Mouse (Mus musculus) left cerebral cortex, adult 2 months (tissue): Measurements from ENCODE around the gene Klhl6. TPM values are rescaled to one million over a fixed set of nuclear protein-coding genes. Genes with fewer than 3 reads are reported as not detected.

ENCODE experiments used
- DNase-seq, 2 experiments: peaks; one replicate each; pipeline ENCODE4 v3.0.0; 2021 to 2022; ENCODE audit warnings: low spot score in 2 of 2, mixed read lengths in 1 of 2; ENCODE audit errors: extremely low spot score in 1 of 2
- H3K27ac ChIP-seq: fragments of 200-600 bp; 2 replicates; pipeline ENCODE4 v1.8.1; 2022
- H3K4me3 ChIP-seq: fragments of 200-600 bp; 2 replicates; pipeline ENCODE4 v1.8.1; 2022
- CTCF ChIP-seq: fragments of 200-600 bp; IDR thresholded peaks from 2 replicates; pipeline ENCODE4 v1.8.1; 2022; ENCODE audit warnings: antibody characterized with exemption, mild to moderate bottlenecking, moderate library complexity
- intact Hi-C: fragments of 180-260 bp; cut with DNase I; formaldehyde crosslinking; loops from one replicate; pipeline ENCODE4 v1.15.1; 2025
- total RNA-seq, 2 experiments: library from RNA; stranded (reverse); gene quantifications; 2 replicates each; pipeline ENCODE4 v1.2.3; 2021

Klhl6 gene
- total RNA-seq, 2 experiments from 2014 or later: 0.79 to 1.2 TPM

DNA sequence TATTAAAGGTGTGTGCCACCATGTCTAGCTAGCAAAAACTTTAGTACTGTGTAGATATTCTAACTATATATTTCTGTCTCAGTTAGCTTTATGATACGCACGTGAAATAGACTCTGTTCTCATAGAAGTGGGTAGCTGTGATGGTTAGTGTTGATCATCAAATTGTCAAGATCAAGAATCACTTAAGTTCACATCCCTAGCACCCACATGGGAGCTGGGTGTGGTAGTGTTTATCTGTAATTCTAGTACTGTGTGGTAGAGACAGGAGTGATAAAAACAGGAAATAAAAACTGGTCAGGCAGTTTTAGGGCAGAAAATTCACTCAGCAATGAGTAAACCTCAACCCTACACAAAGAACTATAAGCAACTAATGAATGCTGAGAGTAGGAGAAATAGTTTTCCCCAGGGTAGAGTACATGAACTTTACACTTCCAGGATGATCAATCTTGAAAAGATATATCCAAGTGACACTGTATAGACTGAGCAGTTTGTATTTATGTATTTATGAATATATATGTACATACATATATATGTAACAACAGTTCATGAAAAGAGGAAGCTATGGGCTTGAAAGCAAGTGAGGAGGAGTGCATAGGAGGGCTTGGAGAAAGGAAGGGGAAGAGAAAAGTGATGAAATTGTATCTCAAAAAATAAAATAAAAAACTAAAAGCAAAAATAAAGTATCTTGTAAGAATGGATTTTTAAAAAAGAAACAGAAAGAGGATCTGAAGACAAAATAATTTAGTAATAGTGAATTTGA lies 2.2 kb upstream of the Klhl6 start:
- DNase-seq: no peak
- no peak for TF ChIP-seq CTCF
- intact Hi-C loops: no loop called here
- no peak overlapping the region for H3K27ac ChIP-seq
- H3K4me3 ChIP-seq: no peak overlapping the region

DNA sequence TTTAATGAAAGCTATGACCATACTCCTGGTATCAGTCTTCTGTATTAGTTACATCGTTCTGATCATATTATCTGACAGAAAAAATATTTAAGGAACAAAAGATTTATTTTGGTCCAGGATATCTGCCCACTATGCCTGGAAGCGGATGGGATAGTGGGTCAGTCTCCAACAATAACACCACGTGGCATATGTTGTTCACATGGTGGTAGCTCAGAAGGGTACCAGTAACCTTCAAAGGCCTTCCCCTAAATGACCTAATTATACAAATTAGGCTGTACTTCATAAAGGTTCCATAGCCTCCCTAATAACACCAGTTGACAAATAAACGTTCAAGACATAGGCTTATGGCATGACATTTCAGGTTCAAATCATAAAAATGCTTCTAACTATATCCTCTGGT lies 722 bp upstream of the Klhl6 start:
- Histone ChIP-seq H3K4me3 (no peak overlapping the region), H3K27ac (no peak overlapping the region)
- DNase-seq: no peak
- no peak for TF ChIP-seq CTCF
- intact Hi-C loops: no loop called here

DNA sequence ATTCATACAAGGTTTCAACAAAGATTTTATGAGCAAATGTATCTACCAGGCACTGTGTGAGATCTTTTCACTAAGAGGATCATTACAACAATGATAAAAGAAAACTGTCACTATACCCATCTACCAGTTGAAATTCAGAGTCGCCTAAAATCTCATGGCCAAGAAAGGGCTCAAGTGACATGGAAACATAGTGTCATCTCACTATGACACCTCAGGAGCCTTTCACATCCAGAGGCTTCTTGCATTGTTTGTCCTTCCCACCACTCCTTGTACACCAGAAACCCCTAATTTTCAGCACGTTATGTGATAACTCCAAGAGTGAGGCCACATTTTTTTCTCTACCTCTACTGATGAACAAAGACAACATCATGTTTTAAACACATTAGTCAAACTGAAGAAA lies 1.2 kb downstream of the Klhl6 start:
- no peak for TF ChIP-seq CTCF
- intact Hi-C loops: no loop called here
- Histone ChIP-seq H3K27ac (no peak overlapping the region), H3K4me3 (no peak overlapping the region)
- no peak for DNase-seq

DNA sequence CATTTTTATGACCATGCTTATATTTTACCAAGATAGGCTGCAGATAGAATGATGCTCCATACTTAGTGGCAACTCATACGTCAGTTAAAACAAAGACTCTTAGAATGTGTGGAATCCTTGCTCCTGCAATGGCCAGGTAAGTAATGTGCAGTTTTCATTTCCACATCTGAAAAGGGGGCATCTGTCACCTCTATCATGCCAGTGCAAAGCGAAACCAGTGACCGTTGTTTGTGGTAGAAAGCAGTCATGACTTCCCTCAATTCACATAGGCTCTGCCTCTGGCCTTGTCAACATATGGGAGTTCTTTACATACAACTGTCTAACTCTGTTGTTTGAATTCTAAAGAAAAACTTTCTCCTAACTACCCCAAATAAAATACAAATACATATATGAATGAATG lies 1.8 kb downstream of the Klhl6 start:
- H3K4me3 ChIP-seq: no peak overlapping the region
- TF ChIP-seq CTCF: no peak
- DNase-seq: no peak
- intact Hi-C loops: no loop called here
- H3K27ac ChIP-seq: no peak overlapping the region

DNA sequence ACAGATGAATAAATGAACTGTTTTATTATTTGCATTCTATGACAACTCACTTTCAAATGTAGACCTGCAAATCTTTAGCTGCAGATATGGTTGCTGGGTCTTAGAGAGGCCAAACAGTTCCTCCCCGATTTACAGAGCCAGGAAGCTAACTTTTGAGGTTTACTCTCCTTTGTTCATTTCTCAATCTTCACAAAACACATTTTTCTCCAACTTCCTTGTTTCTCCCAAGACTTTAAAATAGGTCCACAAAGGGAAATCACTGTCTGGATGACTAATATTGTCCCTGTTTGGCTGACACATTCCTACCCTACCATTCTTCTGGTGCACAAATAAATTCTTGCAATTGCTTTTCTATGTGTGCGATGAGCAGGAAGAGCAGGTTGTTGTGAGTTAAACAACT lies 3.1 kb downstream of the Klhl6 start:
- TF ChIP-seq CTCF: no peak
- Histone ChIP-seq H3K4me3 (no peak overlapping the region), H3K27ac (no peak overlapping the region)
- DNase-seq: no peak
- intact Hi-C loops: no loop called here

DNA sequence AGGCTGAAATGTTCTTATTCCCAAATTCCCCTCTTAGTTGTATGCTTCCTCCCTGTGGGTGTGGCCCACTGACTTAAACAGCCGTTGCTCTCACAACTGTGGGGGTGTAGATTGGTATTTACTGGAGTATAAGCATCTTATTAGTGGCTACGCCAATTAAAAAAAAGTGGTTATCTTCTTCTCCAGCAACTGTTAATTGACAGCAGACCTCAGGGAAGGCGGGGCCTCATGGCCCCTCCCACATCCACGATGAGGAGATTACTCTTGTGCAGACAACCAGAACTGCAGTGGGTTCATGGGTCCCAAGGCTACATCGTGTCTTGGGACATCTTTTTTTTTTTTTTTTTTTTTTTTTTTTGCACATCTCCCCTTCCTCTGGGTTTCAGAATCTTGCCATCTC lies 5.6 kb downstream of the Klhl6 start:
- no peak for DNase-seq
- no peak overlapping the region for H3K27ac ChIP-seq
- H3K4me3 ChIP-seq: no peak overlapping the region
- intact Hi-C loops: no loop called here
- no peak for TF ChIP-seq CTCF

DNA sequence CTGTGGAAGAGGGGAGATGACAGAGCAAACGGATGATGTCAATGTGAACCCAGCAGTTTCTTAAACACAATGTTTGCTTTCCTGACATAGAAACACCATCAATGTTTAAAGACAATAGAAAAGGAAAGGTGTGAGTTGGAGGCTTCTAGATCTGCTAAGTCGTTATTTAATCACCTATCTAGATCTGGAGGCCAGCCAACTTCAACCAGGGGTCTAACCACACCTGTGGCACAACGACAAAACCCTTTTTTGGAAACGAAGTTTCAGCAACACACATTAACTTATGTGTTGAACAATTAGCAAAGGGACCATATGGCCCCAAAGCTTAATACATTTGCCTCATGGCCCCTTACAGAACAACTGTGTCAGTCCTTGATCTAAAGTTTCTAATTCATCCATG lies 6.0 kb downstream of the Klhl6 start:
- no peak overlapping the region for H3K27ac ChIP-seq
- DNase-seq: no peak
- intact Hi-C loops: no loop called here
- no peak overlapping the region for H3K4me3 ChIP-seq
- TF ChIP-seq CTCF: no peak

DNA sequence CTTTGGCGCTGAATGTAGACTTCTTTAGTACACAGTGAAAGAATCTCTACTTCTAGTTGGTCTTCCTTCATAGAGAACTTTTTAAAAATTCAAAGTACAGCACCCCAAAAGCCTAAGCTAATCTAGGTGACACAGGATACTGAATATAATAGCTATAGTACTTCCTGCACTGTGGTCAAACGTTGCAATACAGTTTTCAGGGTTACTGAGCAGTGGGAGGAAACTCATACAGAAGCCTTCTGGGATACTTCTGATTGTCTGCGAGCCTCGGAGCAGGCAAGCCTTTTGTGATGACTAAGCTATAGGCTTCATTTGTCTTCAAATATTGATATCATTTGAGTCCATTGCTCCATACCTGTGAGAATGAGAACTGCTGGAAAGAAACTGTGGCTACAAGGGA lies 7.4 kb downstream of the Klhl6 start:
- no peak for DNase-seq
- no peak for TF ChIP-seq CTCF

DNA sequence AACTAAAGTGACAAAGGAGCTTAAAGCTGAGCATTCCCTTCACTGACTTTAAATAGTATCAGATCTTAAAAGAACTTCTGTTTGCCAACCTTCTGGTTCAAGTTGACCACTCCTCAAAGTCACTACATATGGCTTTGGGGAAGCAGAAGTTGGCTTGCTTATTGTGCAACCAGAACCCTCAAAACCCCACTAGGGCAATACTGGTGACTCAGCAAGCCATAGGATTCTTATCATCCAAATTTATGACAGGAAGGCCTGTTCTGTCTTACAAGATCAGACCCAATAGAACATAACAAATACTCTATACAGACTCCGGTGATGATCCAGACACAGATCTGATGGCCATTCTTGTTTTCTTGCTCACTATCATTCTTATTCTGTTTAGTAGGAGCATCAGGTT lies 9.4 kb downstream of the Klhl6 start:
- Histone ChIP-seq H3K27ac (no peak overlapping the region), H3K4me3 (no peak overlapping the region)
- intact Hi-C loops: no loop called here
- DNase-seq: no peak
- TF ChIP-seq CTCF: no peak

More for the DNA sequence above, 7.4 kb downstream of the Klhl6 start:
- intact Hi-C loops: no loop called here
- H3K27ac ChIP-seq: no peak overlapping the region
- no peak overlapping the region for H3K4me3 ChIP-seq

DNA sequence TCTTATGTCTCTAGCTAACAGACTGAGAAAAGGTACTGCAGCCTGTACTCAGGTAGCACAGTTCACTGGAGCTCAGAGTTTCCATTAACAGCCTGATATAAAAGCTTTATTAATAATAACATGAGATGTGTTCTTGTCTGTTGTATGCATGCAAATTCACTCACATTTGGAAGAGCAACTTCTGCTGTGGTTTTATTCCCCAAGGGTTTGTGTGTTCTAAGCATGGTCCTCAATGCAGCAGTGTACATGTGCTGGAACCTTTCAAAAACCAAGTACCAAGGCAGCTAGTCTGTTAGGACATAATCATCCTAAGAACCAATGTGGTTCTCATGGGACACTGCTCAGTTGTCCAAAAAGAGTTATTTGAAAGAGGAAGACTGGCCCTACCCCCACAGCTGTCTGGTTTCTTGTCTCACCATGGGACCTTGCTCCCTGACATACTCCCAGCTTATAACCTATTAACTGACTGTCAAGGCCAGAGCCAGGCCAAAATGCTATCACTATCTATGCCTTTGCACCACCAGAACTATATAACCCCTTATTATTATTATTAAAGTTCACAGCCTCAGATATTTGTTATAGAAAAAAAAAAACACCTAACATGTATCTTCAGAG lies 10.0 kb downstream of the Klhl6 start:
- Histone ChIP-seq H3K27ac (no peak overlapping the region), H3K4me3 (no peak overlapping the region)
- no peak for TF ChIP-seq CTCF
- intact Hi-C loops: no loop called here
- no peak for DNase-seq

DNA sequence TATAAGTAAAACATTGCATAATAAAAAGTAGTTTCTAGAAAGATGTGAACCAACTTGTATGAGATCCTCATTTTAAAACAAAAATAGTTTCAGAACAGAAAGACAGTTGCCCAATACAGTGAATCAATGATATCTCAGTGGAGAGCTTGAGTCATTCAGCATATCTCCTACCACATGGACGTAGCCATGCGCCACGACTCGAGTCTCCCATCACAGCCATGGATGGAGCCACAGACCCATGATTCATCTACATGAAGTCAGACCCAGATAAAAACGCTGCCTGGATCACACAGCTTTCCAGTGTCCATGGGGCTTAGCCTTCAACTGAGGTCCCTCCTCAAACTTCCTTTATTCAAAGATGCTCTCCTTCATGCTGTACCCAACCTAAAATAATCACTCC lies 13.3 kb downstream of the Klhl6 start:
- intact Hi-C loops: no loop called here

DNA sequence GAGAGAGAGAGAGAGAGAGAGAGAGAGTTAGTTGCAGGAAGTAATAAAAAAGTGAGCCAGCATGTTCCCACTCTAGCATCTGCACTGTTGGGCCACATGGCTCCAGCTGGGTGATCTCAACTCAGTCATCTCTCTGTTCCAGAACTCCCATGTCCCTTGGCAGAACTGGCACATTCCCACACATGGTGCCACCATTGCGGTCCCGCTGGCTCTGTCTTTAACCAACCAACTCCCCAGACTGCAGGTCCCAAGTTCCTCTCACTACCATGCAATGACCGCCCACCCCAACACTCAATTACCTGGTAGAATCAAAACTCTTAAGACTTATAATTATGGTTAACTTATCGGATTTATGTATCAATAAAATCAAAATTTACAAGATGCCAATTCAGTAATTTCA lies 14.2 kb downstream of the Klhl6 start:
- Histone ChIP-seq H3K27ac (no peak overlapping the region), H3K4me3 (no peak overlapping the region)
- DNase-seq: no peak
- intact Hi-C loops: no loop called here
- no peak for TF ChIP-seq CTCF

More for the DNA sequence above, 13.3 kb downstream of the Klhl6 start:
- Histone ChIP-seq H3K4me3 (no peak overlapping the region), H3K27ac (no peak overlapping the region)
- no peak for DNase-seq
- TF ChIP-seq CTCF: no peak

DNA sequence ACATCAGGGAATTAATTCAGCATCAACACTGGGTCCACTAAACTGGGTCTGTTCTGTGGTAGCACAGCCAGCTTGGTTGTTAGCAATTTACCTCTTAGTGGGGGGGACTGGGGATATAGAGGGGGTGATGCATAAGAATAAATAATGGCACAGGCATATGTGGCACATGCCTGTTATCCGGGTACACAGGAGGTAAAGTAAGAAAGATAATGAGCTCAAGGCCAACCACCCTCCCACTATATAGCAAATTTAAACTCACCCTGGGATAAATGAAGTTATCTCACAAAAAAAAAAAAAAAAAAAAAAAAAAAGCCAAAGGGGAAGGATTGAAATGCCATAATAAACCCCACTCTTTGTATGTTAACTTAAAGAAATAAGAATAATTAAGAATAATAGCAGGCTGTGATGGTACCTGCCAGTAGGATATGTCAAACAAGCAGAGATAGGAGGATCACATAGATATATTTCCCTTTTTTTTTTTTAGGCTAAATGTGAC lies 14.9 kb downstream of the Klhl6 start:
- no peak for TF ChIP-seq CTCF
- no peak overlapping the region for H3K27ac ChIP-seq
- no peak overlapping the region for H3K4me3 ChIP-seq
- DNase-seq: no peak
- intact Hi-C loops: no loop called here
